Mouse (Mus musculus) testis, adult 2 months (tissue): Measurements from ENCODE around the gene Gtf2h4. TPM values are rescaled to one million over a fixed set of nuclear protein-coding genes. Genes with fewer than 3 reads are reported as not detected.

Source experiments
- H3K27ac ChIP-seq: fragments of 200-500 bp; 2 replicates; pipeline ENCODE4 v1.5.1; 2012; ENCODE audit warnings: low read depth, low read length; ENCODE audit not compliant: control insufficient read depth, insufficient read depth
- H3K27me3 ChIP-seq: fragments of 200-500 bp; 2 replicates; pipeline ENCODE4 v1.6.1; 2012; ENCODE audit warnings: mild to moderate bottlenecking, low read length, moderate library complexity; ENCODE audit not compliant: control insufficient read depth, insufficient read depth
- H3K36me3 ChIP-seq: fragments of 200-500 bp; 2 replicates; pipeline ENCODE4 v1.6.1; 2012; ENCODE audit warnings: mild to moderate bottlenecking, low read length; ENCODE audit not compliant: control insufficient read depth, insufficient read depth
- H3K4me1 ChIP-seq: fragments of 200-500 bp; 2 replicates; pipeline ENCODE4 v1.6.1; 2012; ENCODE audit warnings: low read length; ENCODE audit not compliant: control insufficient read depth, insufficient read depth
- H3K4me3 ChIP-seq: fragments of 200-500 bp; 2 replicates; pipeline ENCODE4 v1.5.1; 2012; ENCODE audit warnings: low read depth, mild to moderate bottlenecking, low read length, moderate library complexity, mixed read lengths; ENCODE audit not compliant: control insufficient read depth
- CTCF ChIP-seq: fragments of 200-500 bp; IDR thresholded peaks from 2 replicates; pipeline ENCODE4 v1.5.1; 2012; ENCODE audit warnings: low read depth, mild to moderate bottlenecking, inconsistent platforms, low read length, moderate library complexity; ENCODE audit not compliant: control insufficient read depth, insufficient read depth, insufficient replicate concordance
- POLR2A ChIP-seq: fragments of 200-500 bp; IDR thresholded peaks from 2 replicates; pipeline ENCODE4 v1.6.1; 2012; ENCODE audit warnings: low read depth, mild to moderate bottlenecking, inconsistent platforms, low read length, moderate library complexity; ENCODE audit not compliant: control insufficient read depth
- polyA plus RNA-seq: library from polyadenylated mRNA; depleted of rRNA; stranded (reverse); fragments of >200 nt; gene quantifications from 2 replicates; pipeline ENCODE4 v1.2.3, GENCODE M21; 2012

Gtf2h4 gene
- polyA plus RNA-seq, 1 experiment: 29.4 TPM

DNA sequence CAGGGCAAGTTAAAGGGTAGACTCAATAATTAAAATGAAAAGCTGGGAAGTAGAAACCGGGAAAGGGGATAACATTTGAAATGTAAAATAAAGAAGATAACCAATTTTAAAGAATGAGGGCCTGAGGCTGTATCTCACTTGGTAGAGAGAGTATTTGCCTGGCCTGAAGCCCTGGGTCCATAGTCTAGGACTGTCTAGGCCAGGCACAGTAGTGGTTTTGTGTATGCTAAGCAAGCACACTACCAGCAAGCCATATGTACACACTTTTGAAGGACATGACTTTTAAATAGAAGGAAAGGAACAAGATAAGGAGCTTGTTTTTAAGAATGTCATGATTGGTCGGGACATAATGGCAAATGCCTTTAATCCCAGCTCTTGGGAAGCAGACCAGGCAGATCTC is 35.1 kb upstream of the Gtf2h4 start:
- TF ChIP-seq POLR2A: no peak
- TF ChIP-seq CTCF: no peak
- Histone ChIP-seq H3K27ac (no peak overlapping the region), H3K4me1 (peaks cover 6% of the 10 kb centered on the region; the same call in 1 of the 2 replicates), H3K36me3 (no peaks in the 10 kb centered on the region), H3K27me3 (no peaks in the 10 kb centered on the region), H3K4me3 (no peak overlapping the region)

DNA sequence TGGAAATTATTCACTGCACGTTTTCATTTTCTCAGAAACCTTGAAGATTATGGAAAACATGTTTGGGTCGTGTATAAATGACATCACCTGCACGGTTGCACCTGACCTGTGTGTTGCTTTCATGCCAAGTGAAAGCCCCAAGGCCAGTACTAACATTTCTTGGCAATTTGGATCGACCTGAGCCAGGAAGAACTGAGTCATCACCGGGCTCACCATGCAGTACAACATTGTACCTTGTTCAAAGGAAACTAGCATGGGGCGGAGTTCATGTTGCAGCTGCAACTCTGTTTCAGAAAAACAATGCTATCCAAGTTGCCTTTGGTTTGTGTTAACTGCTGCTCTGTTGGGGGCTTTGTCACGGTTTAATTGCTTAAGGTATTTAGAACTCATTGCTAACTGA is 34.4 kb upstream of the Gtf2h4 start:
- peaks cover 7% of the 10 kb centered on the region; the same call in 1 of the 2 replicates for H3K4me1 ChIP-seq
- H3K27ac ChIP-seq: no peak overlapping the region
- no peaks in the 10 kb centered on the region for H3K27me3 ChIP-seq
- H3K4me3 ChIP-seq: no peak overlapping the region
- TF ChIP-seq CTCF: no peak
- TF ChIP-seq POLR2A: no peak
- H3K36me3 ChIP-seq: no peaks in the 10 kb centered on the region

DNA sequence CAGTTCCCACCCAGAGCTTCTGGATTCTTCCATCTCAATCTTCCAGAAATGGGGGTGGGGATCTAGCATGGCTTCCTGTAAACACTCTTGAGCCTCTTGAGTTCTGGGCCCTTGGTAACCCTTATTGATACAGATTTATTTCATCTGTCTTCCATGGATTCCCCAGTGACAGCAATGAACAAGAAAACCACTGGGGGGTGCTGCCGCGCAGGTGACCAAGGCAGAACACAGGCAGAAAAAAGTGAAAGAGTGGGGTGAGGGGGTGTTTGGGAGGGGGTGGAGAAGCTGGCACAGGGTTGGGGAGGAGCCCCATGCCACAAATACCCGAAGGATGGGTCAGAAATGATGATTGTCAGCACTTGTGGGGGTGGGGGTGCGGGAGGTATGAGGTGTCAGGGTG is 32.3 kb upstream of the Gtf2h4 start:
- Histone ChIP-seq H3K4me3 (no peak overlapping the region), H3K36me3 (no peaks in the 10 kb centered on the region), H3K27ac (no peak overlapping the region), H3K4me1 (peaks cover 7% of the 10 kb centered on the region; the same call in 1 of the 2 replicates), H3K27me3 (no peaks in the 10 kb centered on the region)
- TF ChIP-seq CTCF (no peak), POLR2A (no peak)

DNA sequence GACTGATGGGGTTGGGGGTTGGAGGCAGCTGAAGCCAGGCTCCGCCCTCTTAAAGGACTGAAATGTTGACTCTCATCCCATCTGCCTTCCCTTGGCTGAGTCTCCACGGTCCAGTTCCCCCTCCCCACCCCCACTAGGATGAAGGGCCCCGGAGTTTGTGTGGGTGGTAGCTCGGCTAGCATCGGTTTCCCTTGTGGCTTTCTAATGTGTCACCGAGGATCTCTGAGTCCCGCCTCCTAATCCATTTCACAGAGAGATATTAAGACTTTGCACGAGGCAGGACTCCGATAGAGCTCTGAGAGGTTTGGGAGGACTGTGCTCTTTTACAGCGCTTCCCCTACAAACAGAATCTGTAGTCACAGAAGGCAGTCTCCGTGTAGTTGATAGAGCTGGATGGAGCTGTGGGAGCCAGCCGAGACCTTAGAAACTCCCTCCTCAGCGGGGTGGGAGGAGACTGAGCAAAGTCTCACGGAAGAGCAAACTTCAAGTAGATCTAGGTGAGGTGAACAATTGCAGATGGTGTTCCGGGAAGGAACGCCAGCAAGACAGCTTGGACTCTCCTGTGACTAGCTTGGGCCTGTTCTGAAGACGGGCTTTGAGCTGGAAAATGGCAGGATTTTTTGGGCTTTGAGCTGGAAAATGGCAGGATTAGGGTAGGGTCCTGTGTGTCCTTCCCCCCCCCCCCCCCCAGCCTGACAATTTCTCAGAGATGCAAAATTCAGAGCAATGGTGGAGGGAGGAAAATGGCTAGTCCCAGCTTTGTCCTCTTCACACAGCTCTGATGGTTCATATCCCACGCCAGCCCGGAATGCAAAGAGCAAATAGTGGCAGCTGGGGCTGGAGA is 31.3 kb upstream of the Gtf2h4 start, which contains the start of gene Ddr1:
Ddr1 (minus strand) TSS at position 1 of the 844 bp plus-strand sequence.
- Histone ChIP-seq H3K4me3 (no peak within 1 kb of the TSS), H3K27me3 (no peaks in the 10 kb centered on the region), H3K4me1 (peaks cover 9% of the 10 kb centered on the region), H3K36me3 (no peaks in the 10 kb centered on the region), H3K27ac (no peak within 1 kb of the TSS)
- TF ChIP-seq CTCF: no peak
- TF ChIP-seq POLR2A: no peak

GRCm38 (mm10) chr17:35703751-35704271 is 30.3 kb upstream of the Gtf2h4 start:
- Histone ChIP-seq H3K27ac (no peak overlapping the region), H3K36me3 (no peaks in the 10 kb centered on the region), H3K4me3 (no peak overlapping the region), H3K27me3 (no peaks in the 10 kb centered on the region), H3K4me1 (peaks cover 9% of the 10 kb centered on the region)
- TF ChIP-seq CTCF (no peak), POLR2A (no peak)

GRCm38 (mm10) chr17:35703065-35703464 is 29.5 kb upstream of the Gtf2h4 start:
- Histone ChIP-seq H3K4me1 (peaks cover 9% of the 10 kb centered on the region), H3K36me3 (no peaks in the 10 kb centered on the region), H3K27me3 (no peaks in the 10 kb centered on the region), H3K4me3 (no peak overlapping the region), H3K27ac (no peak overlapping the region)
- TF ChIP-seq POLR2A: no peak
- no peak for TF ChIP-seq CTCF

DNA sequence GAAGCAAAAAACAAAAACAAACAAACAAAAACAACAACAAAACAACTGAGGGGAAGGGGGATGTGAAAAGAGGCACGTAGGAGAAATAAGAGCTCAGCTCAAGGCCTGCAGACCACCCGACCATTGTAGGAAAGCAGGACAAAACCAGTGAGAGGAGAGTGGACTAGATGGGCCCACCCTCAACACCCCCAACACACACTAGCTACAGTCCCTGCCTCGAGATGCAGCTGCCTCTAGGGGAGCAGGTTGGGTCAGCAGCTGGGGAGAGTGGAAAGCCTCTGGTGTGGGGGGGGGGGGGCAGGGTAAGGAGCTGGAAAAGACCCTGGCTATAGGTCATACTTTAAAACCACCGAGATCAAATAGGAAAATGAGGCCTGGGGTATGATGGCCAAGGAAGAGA is 29.1 kb upstream of the Gtf2h4 start:
- no peak for TF ChIP-seq POLR2A
- TF ChIP-seq CTCF: no peak
- no peaks in the 10 kb centered on the region for H3K27me3 ChIP-seq
- H3K27ac ChIP-seq: no peak overlapping the region
- H3K36me3 ChIP-seq: no peaks in the 10 kb centered on the region
- no peak overlapping the region for H3K4me3 ChIP-seq
- peaks cover 12% of the 10 kb centered on the region for H3K4me1 ChIP-seq
